Mouse (Mus musculus): ENCODE measurements around the gene Pank4. TPM values are rescaled to one million over a fixed set of nuclear protein-coding genes. Genes with fewer than 3 reads are reported as not detected.

Gene Pank4
- 42.5 and 44.5 TPM in 2 replicates for polyA plus RNA-seq (2016; fragmentation: Nextera tagmentation; extraction: Ambion mirVana)

- peak within 1 kb of the TSS; percentile 92 for H3K9ac ChIP-seq
- H3K4me2 ChIP-seq (replicated peaks) = peak within 1 kb of the TSS; percentile 85
- peak within 1 kb of the TSS; percentile 97 for H3K27ac ChIP-seq
- peaks cover 67% of the 10 kb centered on the region for H3K4me1 ChIP-seq
- under 1% methylated on average over 64 of the region's 66 CpGs for WGBS
- H3K9me3 ChIP-seq (replicated peaks) = no peaks in the 10 kb centered on the region
- peaks cover 38% of the 10 kb centered on the region for H3K27me3 ChIP-seq
- peak; percentile 86 for ATAC-seq (ENCODE audit: low FRiP score)
- H3K4me3 ChIP-seq = peak within 1 kb of the TSS; percentile 79
- peaks cover 3% of the 10 kb centered on the region; the same call in 1 of the 2 replicates for H3K36me3 ChIP-seq
These were observed at the start of gene Pank4 for GRCm38 (mm10) chr4:154963901-154964580. TSS of gene Pank4 (plus strand) at chr4:154964123.

- no peak for ATAC-seq (ENCODE audit: low FRiP score)
- Histone ChIP-seq H3K36me3 (no peaks in the 10 kb centered on the region), H3K9me3 (replicated peaks) (no peaks in the 10 kb centered on the region), H3K27ac (no peak overlapping the region), H3K27me3 (no peaks in the 10 kb centered on the region), H3K4me1 (0 out of 2 replicates have a peak, but pooled peaks cover 9% of the 10 kb centered on the region), H3K4me3 (no peak overlapping the region), H3K4me2 (replicated peaks) (no peak overlapping the region), H3K9ac (no peak overlapping the region)
- WGBS = 95% methylated on average over 4 of the region's 4 CpGs
These were observed 49.7 kb upstream of the Pank4 start for GRCm38 (mm10) chr4:154914252-154914651.

GRCm38 (mm10) chr4:154914707-154915106, 49.2 kb upstream of the Pank4 start:
- 79% methylated on average over 3 of the region's 3 CpGs for WGBS
- H3K27me3 ChIP-seq = no peaks in the 10 kb centered on the region
- 0 out of 2 replicates have a peak, but pooled peaks cover 9% of the 10 kb centered on the region for H3K4me1 ChIP-seq
- no peak overlapping the region for H3K27ac ChIP-seq
- H3K4me2 ChIP-seq (replicated peaks) = no peak overlapping the region
- H3K9ac ChIP-seq = no peak overlapping the region
- no peaks in the 10 kb centered on the region for H3K36me3 ChIP-seq
- H3K4me3 ChIP-seq = no peak overlapping the region
- ATAC-seq (ENCODE audit: low FRiP score) = no peak
- H3K9me3 ChIP-seq (replicated peaks) = no peaks in the 10 kb centered on the region

- WGBS = 82% methylated on average over 10 of the region's 10 CpGs
- Histone ChIP-seq H3K27me3 (no peaks in the 10 kb centered on the region), H3K4me2 (replicated peaks) (no peak overlapping the region), H3K4me1 (0 out of 2 replicates have a peak, but pooled peaks cover 9% of the 10 kb centered on the region), H3K9ac (no peak overlapping the region), H3K9me3 (replicated peaks) (no peaks in the 10 kb centered on the region), H3K27ac (no peak overlapping the region), H3K4me3 (no peak overlapping the region), H3K36me3 (no peaks in the 10 kb centered on the region)
- no peak for ATAC-seq (ENCODE audit: low FRiP score)
These were observed 48.6 kb upstream of the Pank4 start for GRCm38 (mm10) chr4:154915286-154915685.

- ATAC-seq (ENCODE audit: low FRiP score) = no peak
- Histone ChIP-seq H3K4me1 (no peaks in the 10 kb centered on the region), H3K9ac (no peak overlapping the region), H3K4me2 (replicated peaks) (no peak overlapping the region), H3K9me3 (replicated peaks) (no peaks in the 10 kb centered on the region), H3K4me3 (no peak overlapping the region), H3K36me3 (no peaks in the 10 kb centered on the region), H3K27ac (no peak overlapping the region), H3K27me3 (no peaks in the 10 kb centered on the region)
- WGBS = 90% methylated on average over 4 of the region's 4 CpGs
These were observed 47.3 kb upstream of the Pank4 start for GRCm38 (mm10) chr4:154916662-154917061.

GRCm38 (mm10) chr4:154922291-154922690, 41.6 kb upstream of the Pank4 start:
- Histone ChIP-seq H3K36me3 (no peaks in the 10 kb centered on the region), H3K9ac (no peak overlapping the region), H3K4me3 (no peak overlapping the region), H3K27me3 (no peaks in the 10 kb centered on the region), H3K4me1 (no peaks in the 10 kb centered on the region; the same call in 1 of the 2 replicates), H3K9me3 (replicated peaks) (no peaks in the 10 kb centered on the region), H3K4me2 (replicated peaks) (no peak overlapping the region), H3K27ac (no peak overlapping the region)
- no peak for ATAC-seq (ENCODE audit: low FRiP score)
- 82% methylated on average over 4 of the region's 4 CpGs for WGBS

- WGBS = 83% methylated on average over 5 of the region's 5 CpGs
- Histone ChIP-seq H3K36me3 (no peaks in the 10 kb centered on the region), H3K9me3 (replicated peaks) (no peaks in the 10 kb centered on the region), H3K4me1 (no peaks in the 10 kb centered on the region; the same call in 1 of the 2 replicates), H3K9ac (no peak overlapping the region), H3K4me2 (replicated peaks) (no peak overlapping the region), H3K4me3 (no peak overlapping the region), H3K27me3 (no peaks in the 10 kb centered on the region), H3K27ac (no peak overlapping the region)
- ATAC-seq (ENCODE audit: low FRiP score) = no peak
These were observed 41.0 kb upstream of the Pank4 start for GRCm38 (mm10) chr4:154922931-154923330.

GRCm38 (mm10) chr4:154925413-154925812, 38.5 kb upstream of the Pank4 start:
- ATAC-seq (ENCODE audit: low FRiP score) = no peak
- no peak overlapping the region for H3K9ac ChIP-seq
- peaks cover 8% of the 10 kb centered on the region; the same call in 1 of the 2 replicates for H3K4me1 ChIP-seq
- 62% methylated on average over 4 of the region's 4 CpGs for whole genome bisulfite sequencing
- no peaks in the 10 kb centered on the region for H3K36me3 ChIP-seq
- H3K4me3 ChIP-seq = no peak overlapping the region
- H3K27ac ChIP-seq = no peak overlapping the region
- H3K4me2 ChIP-seq (replicated peaks) = no peak overlapping the region
- no peaks in the 10 kb centered on the region for H3K27me3 ChIP-seq
- no peaks in the 10 kb centered on the region for H3K9me3 ChIP-seq (replicated peaks)

GRCm38 (mm10) chr4:154926969-154927898, 36.7 kb upstream of the Pank4 start:
- H3K4me1 ChIP-seq = peaks cover 8% of the 10 kb centered on the region; the same call in 1 of the 2 replicates
- 68% methylated on average over 9 of the region's 9 CpGs for whole genome bisulfite sequencing
- H3K27me3 ChIP-seq = no peaks in the 10 kb centered on the region
- H3K9ac ChIP-seq = no peak overlapping the region
- no peaks in the 10 kb centered on the region for H3K9me3 ChIP-seq (replicated peaks)
- ATAC-seq (ENCODE audit: low FRiP score) = no peak
- H3K4me3 ChIP-seq = no peak overlapping the region
- no peak overlapping the region for H3K4me2 ChIP-seq (replicated peaks)
- no peaks in the 10 kb centered on the region for H3K36me3 ChIP-seq
- H3K27ac ChIP-seq = peak overlapping the region; percentile 5; the same call in 1 of the 2 replicates

- no peak for ATAC-seq (ENCODE audit: low FRiP score)
- 60% methylated on average over 5 of the region's 5 CpGs for WGBS
- no peak overlapping the region for H3K4me2 ChIP-seq (replicated peaks)
- no peaks in the 10 kb centered on the region for H3K27me3 ChIP-seq
- no peak overlapping the region for H3K9ac ChIP-seq
- no peak overlapping the region for H3K4me3 ChIP-seq
- H3K4me1 ChIP-seq = peaks cover 8% of the 10 kb centered on the region; the same call in 1 of the 2 replicates
- no peaks in the 10 kb centered on the region for H3K9me3 ChIP-seq (replicated peaks)
- H3K27ac ChIP-seq = 0 out of 2 replicates have a peak overlapping the region, but pooled peaks have one; percentile 5
- no peaks in the 10 kb centered on the region for H3K36me3 ChIP-seq
These were observed 36.0 kb upstream of the Pank4 start for GRCm38 (mm10) chr4:154927899-154928337.

- no peak within 1 kb of the TSS for H3K4me2 ChIP-seq (replicated peaks)
- no peaks in the 10 kb centered on the region for H3K27me3 ChIP-seq
- no peaks in the 10 kb centered on the region for H3K9me3 ChIP-seq (replicated peaks)
- H3K4me1 ChIP-seq = peaks cover 8% of the 10 kb centered on the region; the same call in 1 of the 2 replicates
- H3K9ac ChIP-seq = no peak within 1 kb of the TSS
- H3K4me3 ChIP-seq = no peak within 1 kb of the TSS
- no peak for ATAC-seq (ENCODE audit: low FRiP score)
- WGBS = 45% methylated on average over 12 of the region's 12 CpGs
- peak within 1 kb of the TSS; percentile 35; the same call in 1 of the 2 replicates for H3K27ac ChIP-seq
- H3K36me3 ChIP-seq = no peaks in the 10 kb centered on the region
These were observed 35.4 kb upstream of the Pank4 start, which contains the start of gene Tnfrsf14 for GRCm38 (mm10) chr4:154928395-154929087. TSS of gene Tnfrsf14 (minus strand) at chr4:154928563.
